Mouse (Mus musculus): ENCODE measurements around the gene Cttnbp2. TPM values are rescaled to one million over a fixed set of nuclear protein-coding genes. Genes with fewer than 3 reads are reported as not detected.
"Not testable (repeated sequence)": the region's sequence is repeated elsewhere in the genome, so short reads cannot be mapped to it uniquely, and the experiment has no call there.

Gene Cttnbp2
- polyA plus RNA-seq, 1 experiment from 2014 or later = 27.4 TPM

GRCm38 (mm10) chr6:18381380-18381779, 133.3 kb downstream of the Cttnbp2 start:
- Histone ChIP-seq H3K27ac (ENCODE audit: low read length) (no peak overlapping the region), H3K27me3 (ENCODE audit: control insufficient read depth, insufficient read depth, low read length) (no peaks in the 10 kb centered on the region), H3K9ac (replicated peaks; ENCODE audit: low read depth, low read length) (no peak overlapping the region), H3K9me3 (ENCODE audit: control insufficient read depth, low read depth, low read length) (no peaks in the 10 kb centered on the region), H3K4me3 (ENCODE audit: low read depth, low read length) (no peak overlapping the region), H3K4me2 (replicated peaks; ENCODE audit: low read depth, low read length) (no peak overlapping the region), H3K4me1 (ENCODE audit: control insufficient read depth, insufficient read depth, low read length) (no peaks in the 10 kb centered on the region), H3K36me3 (ENCODE audit: control insufficient read depth, insufficient read depth, low read length) (no peaks in the 10 kb centered on the region)
- WGBS = 75% methylated on average over 2 of the region's 2 CpGs
- ATAC-seq (ENCODE audit: insufficient number of reproducible peaks, insufficient read depth, low FRiP score, low read depth) = no peak

- no peaks in the 10 kb centered on the region for H3K4me1 ChIP-seq (ENCODE audit: control insufficient read depth, insufficient read depth, low read length)
- no peak overlapping the region for H3K4me3 ChIP-seq (ENCODE audit: low read depth, low read length)
- H3K27ac ChIP-seq (ENCODE audit: low read length) = no peak overlapping the region
- H3K4me2 ChIP-seq (replicated peaks; ENCODE audit: low read depth, low read length) = no peak overlapping the region
- no peaks in the 10 kb centered on the region for H3K36me3 ChIP-seq (ENCODE audit: control insufficient read depth, insufficient read depth, low read length)
- 68% methylated on average over 13 of the region's 13 CpGs for WGBS
- H3K9ac ChIP-seq (replicated peaks; ENCODE audit: low read depth, low read length) = no peak overlapping the region; the same call in 1 of the 2 replicates
- H3K27me3 ChIP-seq (ENCODE audit: control insufficient read depth, insufficient read depth, low read length) = no peaks in the 10 kb centered on the region
- no peak for ATAC-seq (ENCODE audit: insufficient number of reproducible peaks, insufficient read depth, low FRiP score, low read depth)
- no peaks in the 10 kb centered on the region for H3K9me3 ChIP-seq (ENCODE audit: control insufficient read depth, low read depth, low read length)
Observed at GRCm38 (mm10) chr6:18380300-18381202, 134.1 kb downstream of the Cttnbp2 start.

GRCm38 (mm10) chr6:18377755-18378154, 136.9 kb downstream of the Cttnbp2 start:
- H3K4me2 ChIP-seq (replicated peaks; ENCODE audit: low read depth, low read length); H3K9ac ChIP-seq (replicated peaks; ENCODE audit: low read depth, low read length); H3K4me3 ChIP-seq (ENCODE audit: low read depth, low read length); ATAC-seq (ENCODE audit: insufficient number of reproducible peaks, insufficient read depth, low FRiP score, low read depth); H3K27ac ChIP-seq (ENCODE audit: low read length); H3K36me3 ChIP-seq (ENCODE audit: control insufficient read depth, insufficient read depth, low read length); H3K4me1 ChIP-seq (ENCODE audit: control insufficient read depth, insufficient read depth, low read length); H3K27me3 ChIP-seq (ENCODE audit: control insufficient read depth, insufficient read depth, low read length); H3K9me3 ChIP-seq (ENCODE audit: control insufficient read depth, low read depth, low read length): not testable (repeated sequence)
- WGBS = 90% methylated on average over 2 of the region's 2 CpGs

GRCm38 (mm10) chr6:18374744-18375143, 139.9 kb downstream of the Cttnbp2 start:
- no peak overlapping the region for H3K4me3 ChIP-seq (ENCODE audit: low read depth, low read length)
- no peak overlapping the region for H3K9ac ChIP-seq (replicated peaks; ENCODE audit: low read depth, low read length)
- no peaks in the 10 kb centered on the region for H3K27me3 ChIP-seq (ENCODE audit: control insufficient read depth, insufficient read depth, low read length)
- ATAC-seq (ENCODE audit: insufficient number of reproducible peaks, insufficient read depth, low FRiP score, low read depth) = no peak
- 64% methylated on average over 4 of the region's 4 CpGs for WGBS
- H3K27ac ChIP-seq (ENCODE audit: low read length) = no peak overlapping the region
- no peaks in the 10 kb centered on the region for H3K9me3 ChIP-seq (ENCODE audit: control insufficient read depth, low read depth, low read length)
- no peak overlapping the region for H3K4me2 ChIP-seq (replicated peaks; ENCODE audit: low read depth, low read length)
- H3K4me1 ChIP-seq (ENCODE audit: control insufficient read depth, insufficient read depth, low read length) = no peaks in the 10 kb centered on the region
- no peaks in the 10 kb centered on the region for H3K36me3 ChIP-seq (ENCODE audit: control insufficient read depth, insufficient read depth, low read length)

- H3K4me2 ChIP-seq (replicated peaks; ENCODE audit: low read depth, low read length) = no peak overlapping the region
- no peak overlapping the region for H3K4me3 ChIP-seq (ENCODE audit: low read depth, low read length)
- no peak overlapping the region for H3K9ac ChIP-seq (replicated peaks; ENCODE audit: low read depth, low read length)
- H3K27ac ChIP-seq (ENCODE audit: low read length) = no peak overlapping the region
- WGBS = 75% methylated on average over 1 of the region's 1 CpGs
- no peak for ATAC-seq (ENCODE audit: insufficient number of reproducible peaks, insufficient read depth, low FRiP score, low read depth)
- no peaks in the 10 kb centered on the region for H3K9me3 ChIP-seq (ENCODE audit: control insufficient read depth, low read depth, low read length)
- no peaks in the 10 kb centered on the region for H3K27me3 ChIP-seq (ENCODE audit: control insufficient read depth, insufficient read depth, low read length)
- no peaks in the 10 kb centered on the region for H3K36me3 ChIP-seq (ENCODE audit: control insufficient read depth, insufficient read depth, low read length)
- no peaks in the 10 kb centered on the region for H3K4me1 ChIP-seq (ENCODE audit: control insufficient read depth, insufficient read depth, low read length)
Observed at GRCm38 (mm10) chr6:18373652-18374051, 141.0 kb downstream of the Cttnbp2 start.

GRCm38 (mm10) chr6:18372447-18373228, 142.0 kb downstream of the Cttnbp2 start:
- H3K4me2 ChIP-seq (replicated peaks; ENCODE audit: low read depth, low read length) = no peak overlapping the region
- no peaks in the 10 kb centered on the region for H3K9me3 ChIP-seq (ENCODE audit: control insufficient read depth, low read depth, low read length)
- peak; percentile 80 for ATAC-seq (ENCODE audit: insufficient number of reproducible peaks, insufficient read depth, low FRiP score, low read depth)
- 21% methylated on average over 7 of the region's 7 CpGs for WGBS
- H3K27ac ChIP-seq (ENCODE audit: low read length) = no peak overlapping the region
- no peaks in the 10 kb centered on the region for H3K36me3 ChIP-seq (ENCODE audit: control insufficient read depth, insufficient read depth, low read length)
- H3K4me1 ChIP-seq (ENCODE audit: control insufficient read depth, insufficient read depth, low read length) = no peaks in the 10 kb centered on the region
- no peak overlapping the region for H3K9ac ChIP-seq (replicated peaks; ENCODE audit: low read depth, low read length)
- no peak overlapping the region for H3K4me3 ChIP-seq (ENCODE audit: low read depth, low read length)
- H3K27me3 ChIP-seq (ENCODE audit: control insufficient read depth, insufficient read depth, low read length) = no peaks in the 10 kb centered on the region

- WGBS = 88% methylated on average over 4 of the region's 4 CpGs
- Histone ChIP-seq H3K4me3 (ENCODE audit: low read depth, low read length) (no peak overlapping the region), H3K9me3 (ENCODE audit: control insufficient read depth, low read depth, low read length) (no peaks in the 10 kb centered on the region), H3K4me1 (ENCODE audit: control insufficient read depth, insufficient read depth, low read length) (no peaks in the 10 kb centered on the region), H3K9ac (replicated peaks; ENCODE audit: low read depth, low read length) (no peak overlapping the region), H3K27me3 (ENCODE audit: control insufficient read depth, insufficient read depth, low read length) (no peaks in the 10 kb centered on the region), H3K36me3 (ENCODE audit: control insufficient read depth, insufficient read depth, low read length) (no peaks in the 10 kb centered on the region), H3K27ac (ENCODE audit: low read length) (no peak overlapping the region), H3K4me2 (replicated peaks; ENCODE audit: low read depth, low read length) (no peak overlapping the region)
- no peak for ATAC-seq (ENCODE audit: insufficient number of reproducible peaks, insufficient read depth, low FRiP score, low read depth)
Observed at GRCm38 (mm10) chr6:18369723-18370122, 144.9 kb downstream of the Cttnbp2 start.

- ATAC-seq (ENCODE audit: insufficient number of reproducible peaks, insufficient read depth, low FRiP score, low read depth) = no peak
- Histone ChIP-seq H3K4me2 (replicated peaks; ENCODE audit: low read depth, low read length) (no peak overlapping the region), H3K9ac (replicated peaks; ENCODE audit: low read depth, low read length) (no peak overlapping the region), H3K27ac (ENCODE audit: low read length) (no peak overlapping the region), H3K9me3 (ENCODE audit: control insufficient read depth, low read depth, low read length) (no peaks in the 10 kb centered on the region), H3K27me3 (ENCODE audit: control insufficient read depth, insufficient read depth, low read length) (no peaks in the 10 kb centered on the region), H3K4me3 (ENCODE audit: low read depth, low read length) (no peak overlapping the region), H3K4me1 (ENCODE audit: control insufficient read depth, insufficient read depth, low read length) (no peaks in the 10 kb centered on the region), H3K36me3 (ENCODE audit: control insufficient read depth, insufficient read depth, low read length) (no peaks in the 10 kb centered on the region)
- WGBS = 87% methylated on average over 3 of the region's 3 CpGs
Observed at GRCm38 (mm10) chr6:18369054-18369453, 145.6 kb downstream of the Cttnbp2 start.
